Mouse (Mus musculus): ENCODE results near the gene Art4. TPM values are rescaled to one million over a fixed set of nuclear protein-coding genes. Genes with fewer than 3 reads are reported as not detected.

Art4 gene
- polyA plus RNA-seq, 1 experiment from 2014 or later: 1.2 TPM

GRCm38 (mm10) chr6:136808631-136809046 lies 48.9 kb downstream of the Art4 start:
- Histone ChIP-seq H3K4me3 (ENCODE audit: low read depth, low read length) (peak overlapping the region; percentile 63), H3K4me1 (ENCODE audit: control insufficient read depth, insufficient read depth, low read length) (no peaks in the 10 kb centered on the region), H3K4me2 (ENCODE audit: low read depth, low read length) (peak overlapping the region; percentile 93), H3K27me3 (ENCODE audit: control insufficient read depth, insufficient read depth, low read length) (no peaks in the 10 kb centered on the region), H3K27ac (replicated peaks; ENCODE audit: low read depth, low read length) (no peak overlapping the region), H3K9me3 (replicated peaks; ENCODE audit: control insufficient read depth, low read length) (no peaks in the 10 kb centered on the region), H3K36me3 (replicated peaks; ENCODE audit: control insufficient read depth, insufficient read depth, low read depth, low read length) (peaks cover 4% of the 10 kb centered on the region; the same call in 1 of the 2 replicates), H3K9ac (replicated peaks; ENCODE audit: low read length) (peak overlapping the region; percentile 58)
- DNase-seq (ENCODE audit: low spot score) (no peak), ATAC-seq (replicated peaks; ENCODE audit: insufficient number of reproducible peaks, low FRiP score, low TSS enrichment, low read depth) (no peak)
- WGBS: under 1% methylated on average over 28 of the region's 28 CpGs

DNA sequence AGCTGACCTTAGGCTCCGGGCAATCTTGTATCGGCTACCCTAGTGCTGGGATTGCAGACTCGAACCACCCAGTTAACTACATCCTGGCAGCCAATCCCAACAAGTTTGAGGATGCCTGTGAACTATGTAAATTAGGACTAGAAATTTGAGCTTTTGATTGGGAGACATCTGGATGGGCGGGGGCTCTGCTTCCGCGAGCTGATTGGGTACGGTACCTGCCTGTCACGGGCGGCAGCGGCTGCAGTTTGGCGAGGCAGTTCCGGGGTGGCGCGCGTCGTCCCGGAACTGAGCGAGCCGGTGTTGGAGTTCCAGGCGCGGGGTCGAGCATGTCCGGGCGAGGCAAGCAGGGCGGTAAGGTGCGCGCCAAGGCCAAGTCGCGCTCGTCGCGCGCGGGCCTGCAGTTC lies 49.5 kb downstream of the Art4 start, which contains the start of gene H2afj:
H2afj (plus strand) TSS at position 231 of the 404 bp plus-strand sequence.
- Histone ChIP-seq H3K27me3 (ENCODE audit: control insufficient read depth, insufficient read depth, low read length) (no peaks in the 10 kb centered on the region), H3K4me3 (ENCODE audit: low read depth, low read length) (peak within 1 kb of the TSS; percentile 63), H3K36me3 (replicated peaks; ENCODE audit: control insufficient read depth, insufficient read depth, low read depth, low read length) (peaks cover 4% of the 10 kb centered on the region; the same call in 1 of the 2 replicates), H3K9ac (replicated peaks; ENCODE audit: low read length) (peak within 1 kb of the TSS; percentile 58), H3K9me3 (replicated peaks; ENCODE audit: control insufficient read depth, low read length) (no peaks in the 10 kb centered on the region), H3K27ac (replicated peaks; ENCODE audit: low read depth, low read length) (peak within 1 kb of the TSS; percentile 62), H3K4me2 (ENCODE audit: low read depth, low read length) (peak within 1 kb of the TSS; percentile 93), H3K4me1 (ENCODE audit: control insufficient read depth, insufficient read depth, low read length) (no peaks in the 10 kb centered on the region)
- ATAC-seq (replicated peaks; ENCODE audit: insufficient number of reproducible peaks, low FRiP score, low TSS enrichment, low read depth) (peak; percentile 77), DNase-seq (ENCODE audit: low spot score) (peak; percentile 96)
- 0% methylated on average over 27 of the region's 34 CpGs for WGBS

DNA sequence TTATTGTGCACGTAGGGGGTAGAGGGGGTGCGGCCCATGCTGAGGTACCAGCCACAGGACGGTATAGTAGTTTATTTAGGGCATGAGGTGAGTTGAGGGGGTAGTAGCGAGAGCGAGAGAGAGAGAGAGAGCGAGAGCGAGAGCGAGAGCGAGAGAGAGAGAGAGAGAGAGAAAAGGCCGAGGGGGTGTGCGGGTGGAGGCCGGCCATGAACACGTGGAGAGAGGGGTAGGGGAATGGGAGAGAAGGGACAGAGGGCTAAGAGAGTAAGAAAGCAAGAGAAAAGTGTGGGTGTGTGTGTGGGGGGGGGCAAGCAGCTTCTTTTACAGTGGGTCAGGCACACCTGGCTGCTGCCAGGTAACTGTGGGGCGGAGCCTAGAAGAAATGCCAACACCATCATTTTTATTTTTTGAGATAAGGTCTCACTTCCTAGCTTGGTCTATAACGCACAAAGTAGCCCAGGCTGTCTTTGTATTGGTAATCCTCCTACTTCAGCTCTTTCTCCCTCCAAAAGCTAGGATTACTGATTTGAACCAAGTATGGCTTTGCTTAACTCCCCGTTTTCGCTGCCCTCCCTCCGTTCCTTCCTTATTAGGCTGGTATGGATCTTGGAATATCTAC lies 50.0 kb downstream of the Art4 start:
- DNase-seq (ENCODE audit: low spot score): peak; percentile 12
- no peaks in the 10 kb centered on the region for H3K4me1 ChIP-seq (ENCODE audit: control insufficient read depth, insufficient read depth, low read length)
- H3K9me3 ChIP-seq (replicated peaks; ENCODE audit: control insufficient read depth, low read length): no peaks in the 10 kb centered on the region
- peak overlapping the region; percentile 63 for H3K4me3 ChIP-seq (ENCODE audit: low read depth, low read length)
- H3K4me2 ChIP-seq (ENCODE audit: low read depth, low read length): peak overlapping the region; percentile 37
- peaks cover 4% of the 10 kb centered on the region; the same call in 1 of the 2 replicates for H3K36me3 ChIP-seq (replicated peaks; ENCODE audit: control insufficient read depth, insufficient read depth, low read depth, low read length)
- H3K9ac ChIP-seq (replicated peaks; ENCODE audit: low read length): peak overlapping the region; percentile 52
- H3K27me3 ChIP-seq (ENCODE audit: control insufficient read depth, insufficient read depth, low read length): no peaks in the 10 kb centered on the region
- peak overlapping the region; percentile 62 for H3K27ac ChIP-seq (replicated peaks; ENCODE audit: low read depth, low read length)
- WGBS: 22% methylated on average over 18 of the region's 18 CpGs
- ATAC-seq (replicated peaks; ENCODE audit: insufficient number of reproducible peaks, low FRiP score, low TSS enrichment, low read depth): peak; percentile 2; the same call in 1 of the 2 replicates

DNA sequence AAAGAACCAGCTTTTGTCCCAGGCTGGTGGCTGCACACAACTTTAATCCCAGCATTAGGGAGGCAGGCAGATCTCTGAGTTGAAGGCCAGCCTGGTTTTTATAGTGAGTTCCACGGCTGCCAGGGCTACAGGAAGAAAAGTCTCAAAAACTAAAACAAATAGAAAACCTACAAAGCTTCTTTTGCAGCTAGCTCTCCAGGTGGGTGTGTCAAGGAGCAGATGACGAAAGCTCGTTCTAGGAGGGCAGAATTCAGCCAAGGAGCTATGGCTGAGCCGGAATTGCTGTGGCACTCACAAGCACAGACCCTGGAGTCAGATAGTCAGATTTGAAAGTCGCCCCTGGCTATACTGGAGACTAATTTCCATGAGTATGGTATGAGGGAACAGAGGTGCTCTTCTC lies 50.7 kb downstream of the Art4 start:
- H3K27me3 ChIP-seq (ENCODE audit: control insufficient read depth, insufficient read depth, low read length): no peaks in the 10 kb centered on the region
- DNase-seq (ENCODE audit: low spot score) (no peak), ATAC-seq (replicated peaks; ENCODE audit: insufficient number of reproducible peaks, low FRiP score, low TSS enrichment, low read depth) (no peak)
- WGBS: 61% methylated on average over 5 of the region's 5 CpGs
- H3K4me3 ChIP-seq (ENCODE audit: low read depth, low read length): no peak overlapping the region
- H3K4me1 ChIP-seq (ENCODE audit: control insufficient read depth, insufficient read depth, low read length): no peaks in the 10 kb centered on the region
- no peak overlapping the region for H3K27ac ChIP-seq (replicated peaks; ENCODE audit: low read depth, low read length)
- H3K36me3 ChIP-seq (replicated peaks; ENCODE audit: control insufficient read depth, insufficient read depth, low read depth, low read length): no peaks in the 10 kb centered on the region
- peak overlapping the region; percentile 52; the same call in 1 of the 2 replicates for H3K9ac ChIP-seq (replicated peaks; ENCODE audit: low read length)
- H3K9me3 ChIP-seq (replicated peaks; ENCODE audit: control insufficient read depth, low read length): no peaks in the 10 kb centered on the region
- no peak overlapping the region for H3K4me2 ChIP-seq (ENCODE audit: low read depth, low read length)

GRCm38 (mm10) chr6:136805409-136805775 lies 52.1 kb downstream of the Art4 start:
- no peak overlapping the region for H3K27ac ChIP-seq (replicated peaks; ENCODE audit: low read depth, low read length)
- DNase-seq (ENCODE audit: low spot score): no peak
- H3K4me1 ChIP-seq (ENCODE audit: control insufficient read depth, insufficient read depth, low read length): no peaks in the 10 kb centered on the region
- H3K4me3 ChIP-seq (ENCODE audit: low read depth, low read length): no peak overlapping the region
- ATAC-seq (replicated peaks; ENCODE audit: insufficient number of reproducible peaks, low FRiP score, low TSS enrichment, low read depth): no peak
- no peaks in the 10 kb centered on the region for H3K9me3 ChIP-seq (replicated peaks; ENCODE audit: control insufficient read depth, low read length)
- H3K9ac ChIP-seq (replicated peaks; ENCODE audit: low read length): no peak overlapping the region
- 91% methylated on average over 1 of the region's 1 CpGs for WGBS
- H3K4me2 ChIP-seq (ENCODE audit: low read depth, low read length): no peak overlapping the region
- H3K27me3 ChIP-seq (ENCODE audit: control insufficient read depth, insufficient read depth, low read length): no peaks in the 10 kb centered on the region
- no peaks in the 10 kb centered on the region for H3K36me3 ChIP-seq (replicated peaks; ENCODE audit: control insufficient read depth, insufficient read depth, low read depth, low read length)

- Histone ChIP-seq H3K4me3 (ENCODE audit: low read depth, low read length) (peak overlapping the region; percentile 70), H3K36me3 (replicated peaks; ENCODE audit: control insufficient read depth, insufficient read depth, low read depth, low read length) (no peaks in the 10 kb centered on the region), H3K9ac (replicated peaks; ENCODE audit: low read length) (peak overlapping the region; percentile 43), H3K27ac (replicated peaks; ENCODE audit: low read depth, low read length) (peak overlapping the region; percentile 100), H3K9me3 (replicated peaks; ENCODE audit: control insufficient read depth, low read length) (no peaks in the 10 kb centered on the region), H3K4me2 (ENCODE audit: low read depth, low read length) (peak overlapping the region; percentile 25; the same call in 1 of the 2 replicates), H3K27me3 (ENCODE audit: control insufficient read depth, insufficient read depth, low read length) (no peaks in the 10 kb centered on the region), H3K4me1 (ENCODE audit: control insufficient read depth, insufficient read depth, low read length) (no peaks in the 10 kb centered on the region)
- ATAC-seq (replicated peaks; ENCODE audit: insufficient number of reproducible peaks, low FRiP score, low TSS enrichment, low read depth): no peak
- DNase-seq (ENCODE audit: low spot score): peak; percentile 25
- 35% methylated on average over 9 of the region's 9 CpGs for WGBS
Measured at GRCm38 (mm10) chr6:136804705-136805408, 52.7 kb downstream of the Art4 start.

DNA sequence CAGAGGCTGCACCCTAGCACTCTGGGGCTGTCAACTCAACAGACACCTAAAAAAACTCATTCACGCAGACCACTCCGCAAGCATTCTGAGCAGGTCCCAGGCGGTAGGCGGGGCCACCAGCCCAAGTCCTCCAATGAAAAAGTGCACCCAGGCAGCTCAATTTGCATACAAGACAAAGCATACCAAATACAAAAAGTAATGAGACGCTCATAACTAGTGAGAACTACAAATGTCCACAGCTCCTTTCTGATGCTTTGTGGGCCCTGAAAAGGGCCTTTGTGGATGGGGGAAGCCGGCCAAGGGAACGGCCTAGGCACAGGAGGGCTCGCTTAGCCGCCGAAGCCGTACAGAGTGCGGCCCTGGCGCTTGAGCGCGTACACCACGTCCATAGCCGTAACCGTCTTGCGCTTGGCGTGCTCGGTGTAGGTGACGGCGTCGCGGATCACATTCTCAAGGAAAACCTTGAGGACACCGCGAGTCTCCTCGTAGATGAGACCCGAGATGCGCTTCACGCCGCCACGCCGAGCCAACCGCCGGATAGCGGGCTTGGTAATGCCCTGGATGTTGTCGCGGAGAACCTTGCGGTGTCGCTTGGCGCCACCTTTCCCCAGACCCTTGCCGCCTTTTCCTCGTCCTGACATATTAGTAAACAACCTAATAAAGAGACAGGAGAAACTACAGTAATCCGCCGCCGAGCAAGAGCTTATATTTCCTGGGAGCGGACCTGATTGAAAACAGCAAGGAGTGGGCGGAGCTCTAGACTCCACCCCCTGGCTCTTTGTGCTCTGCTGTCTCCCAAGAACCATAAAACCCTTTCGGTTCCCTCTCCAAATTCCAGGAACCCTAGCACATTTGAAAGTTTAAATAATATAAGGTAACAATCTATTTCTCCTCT lies 53.5 kb downstream of the Art4 start, which contains the start of gene Hist4h4:
Hist4h4 (minus strand) TSS at position 677 of the 895 bp plus-strand sequence.
- DNase-seq (ENCODE audit: low spot score): peak; percentile 96

More for the DNA sequence above, 53.5 kb downstream of the Art4 start, which contains the start of gene Hist4h4:
- H3K4me2 ChIP-seq (ENCODE audit: low read depth, low read length): peak within 1 kb of the TSS; percentile 92
- H3K36me3 ChIP-seq (replicated peaks; ENCODE audit: control insufficient read depth, insufficient read depth, low read depth, low read length): no peaks in the 10 kb centered on the region
- H3K9me3 ChIP-seq (replicated peaks; ENCODE audit: control insufficient read depth, low read length): no peaks in the 10 kb centered on the region
- no peaks in the 10 kb centered on the region for H3K27me3 ChIP-seq (ENCODE audit: control insufficient read depth, insufficient read depth, low read length)
- H3K27ac ChIP-seq (replicated peaks; ENCODE audit: low read depth, low read length): peak within 1 kb of the TSS; percentile 100
- under 1% methylated on average over 50 of the region's 50 CpGs for WGBS
- H3K4me3 ChIP-seq (ENCODE audit: low read depth, low read length): peak within 1 kb of the TSS; percentile 70
- peak; percentile 68 for ATAC-seq (replicated peaks; ENCODE audit: insufficient number of reproducible peaks, low FRiP score, low TSS enrichment, low read depth)
- H3K9ac ChIP-seq (replicated peaks; ENCODE audit: low read length): peak within 1 kb of the TSS; percentile 98
- H3K4me1 ChIP-seq (ENCODE audit: control insufficient read depth, insufficient read depth, low read length): no peaks in the 10 kb centered on the region
